Mouse (Mus musculus) gastrocnemius, postnatal 14 days (tissue): ENCODE results near the gene Il12a. TPM values are rescaled to one million over a fixed set of nuclear protein-coding genes. Genes with fewer than 3 reads are reported as not detected.
A peak's percentile ranks its signal among the peaks of the same experiment; 100 is the strongest.

Experiments
- DNase-seq: peaks from one replicate; pipeline ENCODE4 v3.0.0; 2021; ENCODE audit warnings: mixed read lengths
- intact Hi-C: fragments of 180-260 bp; cut with DNase I; formaldehyde crosslinking; loops from one replicate; pipeline ENCODE4 v1.15.1; 2025; ENCODE audit warnings: low total_unique reads
- total RNA-seq, 2 experiments: library from RNA; stranded (reverse); gene quantifications; 2 replicates each; pipeline ENCODE4 v1.2.3; 2021

Gene Il12a
- total RNA-seq, 2 experiments from 2014 or later: 3.4 to 4.1 TPM

DNA sequence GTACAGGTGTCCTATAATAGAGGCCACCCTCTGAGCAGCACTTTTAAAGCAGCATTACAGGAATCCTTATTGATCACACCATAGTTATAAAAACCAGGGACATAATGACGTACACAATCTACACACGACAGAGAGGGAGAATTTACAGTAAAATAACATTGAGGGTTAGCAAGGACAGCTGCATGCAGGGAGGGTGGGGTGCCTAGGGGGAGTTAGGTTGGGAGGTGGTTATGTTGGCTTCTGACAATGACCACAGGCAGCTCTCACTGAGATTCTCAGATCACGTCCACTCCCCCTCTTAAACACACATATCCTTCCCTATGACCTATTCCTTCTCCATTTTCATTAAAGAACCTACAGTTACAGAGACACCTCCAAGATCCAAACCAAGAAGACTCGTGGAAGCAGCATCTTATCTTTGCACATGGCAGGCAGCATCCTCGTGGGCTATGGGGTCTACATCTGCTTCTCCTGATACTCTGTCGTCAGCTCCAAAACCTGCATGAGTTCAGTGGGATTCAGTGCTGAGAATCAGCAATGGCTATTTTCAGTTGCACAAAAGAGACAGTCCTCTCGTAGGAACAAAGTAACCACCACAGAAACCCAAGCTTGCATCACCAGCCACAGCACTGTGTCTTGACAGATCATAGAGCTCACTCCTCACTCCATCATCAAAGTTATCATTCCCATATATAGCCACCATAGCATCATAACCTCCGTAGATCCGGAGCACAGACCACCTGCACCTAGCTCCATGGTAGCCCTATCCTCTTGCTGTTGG, 11.4 kb upstream of the Il12a start:
- intact Hi-C loops: no loop called here
- DNase-seq: no peak

DNA sequence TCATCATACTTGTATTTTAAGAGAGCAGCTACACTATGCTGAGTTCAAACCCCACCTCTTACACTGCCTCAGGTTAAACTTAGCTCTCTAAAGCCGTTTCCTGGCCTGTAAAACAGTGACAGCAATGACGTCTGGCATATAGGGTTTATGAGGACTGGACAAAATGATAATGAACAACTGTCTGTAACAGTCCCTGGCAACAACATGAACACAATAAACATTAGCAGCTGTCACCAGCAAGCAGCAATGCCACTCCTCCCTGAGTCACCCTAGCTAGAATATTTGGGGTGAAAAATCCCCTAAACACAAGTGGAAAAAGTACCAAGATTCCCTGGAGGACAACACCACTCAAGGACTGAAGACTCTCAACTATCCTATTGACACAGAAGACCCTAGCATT, 6.9 kb upstream of the Il12a start:
- DNase-seq: no peak
- intact Hi-C loops: no loop called here

DNA sequence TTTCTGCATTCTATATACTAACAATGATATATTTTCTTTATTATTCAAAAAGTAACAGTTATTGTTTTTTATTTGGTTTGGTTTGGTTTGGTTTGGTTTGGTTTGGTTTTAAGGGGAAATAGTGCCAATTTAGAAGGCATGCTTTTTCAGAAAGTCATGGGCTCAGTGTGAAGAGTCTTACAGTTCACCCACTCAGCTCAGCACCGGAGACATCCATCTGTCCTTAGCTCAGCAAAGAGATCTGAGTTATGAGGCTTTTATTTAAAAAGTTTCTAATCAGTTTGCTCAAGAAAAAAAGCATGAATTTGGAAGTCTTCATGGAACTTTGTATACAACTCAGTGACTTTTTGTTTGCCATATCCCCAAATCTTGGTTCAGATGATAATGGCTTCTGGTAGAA, 6.2 kb upstream of the Il12a start:
- intact Hi-C loops: no loop called here
- no peak for DNase-seq

DNA sequence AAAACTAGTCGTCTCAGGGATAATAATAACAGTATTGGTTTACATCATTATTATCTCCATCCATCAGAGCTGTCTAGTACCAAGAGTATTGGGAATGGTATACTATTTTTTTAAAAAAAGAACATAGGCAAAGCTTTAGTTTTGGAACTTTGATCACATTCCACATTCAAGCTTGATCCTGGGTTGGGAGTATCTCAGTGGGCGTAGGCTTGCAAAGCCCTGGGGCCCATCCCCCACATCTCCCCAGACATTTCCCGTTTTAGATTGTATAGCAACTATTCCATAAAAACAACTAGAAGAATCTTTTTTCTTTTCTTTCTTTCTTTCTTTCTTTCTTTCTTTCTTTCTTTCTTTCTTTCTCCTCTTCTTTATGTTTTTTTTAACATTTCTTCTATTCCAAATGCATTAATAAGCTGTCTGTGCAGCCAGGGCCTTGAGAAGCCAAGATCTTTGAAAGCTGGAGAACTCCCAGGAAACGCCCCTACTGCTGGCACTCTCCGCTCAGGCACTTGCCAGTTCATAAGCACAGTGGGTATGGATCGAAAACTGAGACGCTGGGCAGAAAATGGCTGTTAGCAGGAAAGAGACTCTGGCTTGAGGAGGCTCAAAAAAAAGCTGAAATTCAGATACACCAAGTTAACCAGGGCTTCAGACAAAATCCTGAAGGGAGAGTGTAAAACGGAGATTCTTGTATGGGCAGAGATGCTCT, 3.4 kb upstream of the Il12a start:
- intact Hi-C loops: no loop called here
- no peak for DNase-seq

DNA sequence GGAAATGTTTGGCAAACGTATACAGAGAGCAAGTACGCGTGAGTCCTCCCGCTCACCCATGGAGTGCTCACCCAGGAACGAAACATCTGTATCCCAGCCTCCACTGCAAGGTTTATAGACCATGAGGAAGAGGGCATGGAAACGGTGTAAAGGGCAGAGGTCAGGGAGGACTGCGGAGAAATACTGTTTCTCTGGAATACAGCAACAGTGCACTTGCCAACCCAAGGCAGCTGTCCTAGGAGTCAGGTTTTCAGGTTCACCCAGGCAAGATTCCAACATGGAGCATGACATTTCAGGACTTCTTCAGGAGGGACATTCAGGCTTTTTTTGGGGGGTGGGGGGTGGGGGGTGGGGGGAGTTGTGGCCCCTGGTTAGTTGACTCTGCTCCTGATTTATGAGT, 1.1 kb upstream of the Il12a start:
- intact Hi-C loops: no loop called here
- no peak for DNase-seq

DNA sequence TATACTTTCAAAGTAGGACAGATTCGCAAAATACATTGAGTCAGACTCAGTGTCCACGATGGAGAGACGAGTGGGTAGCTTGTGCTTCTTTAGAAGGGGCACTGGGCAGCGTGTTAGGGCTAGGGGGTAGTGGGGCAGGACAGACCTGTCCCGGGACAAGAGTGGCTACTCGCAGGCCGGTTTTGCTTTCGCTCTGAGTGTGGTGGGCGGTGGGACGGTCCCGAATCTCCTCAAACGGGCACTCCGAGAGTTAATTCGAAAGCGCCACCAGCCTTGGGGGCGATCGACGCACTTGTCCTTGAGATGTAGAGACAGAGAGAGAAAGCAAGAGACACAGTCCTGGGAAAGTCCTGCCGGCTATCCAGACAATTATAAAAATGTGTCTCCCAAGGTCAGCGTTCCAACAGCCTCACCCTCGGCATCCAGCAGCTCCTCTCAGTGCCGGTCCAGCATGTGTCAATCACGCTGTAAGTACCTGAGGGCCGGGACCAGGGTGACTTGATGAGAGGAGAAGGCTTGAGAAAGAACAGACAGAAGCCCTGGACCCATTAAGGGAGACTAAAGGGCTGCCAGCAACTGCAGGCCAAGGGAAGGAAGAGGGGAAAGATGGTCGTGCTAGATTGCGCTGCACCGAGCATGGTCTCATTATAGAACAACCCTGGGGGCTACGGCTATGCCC, 795 bp downstream of the Il12a start:
- no peak for DNase-seq
- intact Hi-C loops: no loop called here

DNA sequence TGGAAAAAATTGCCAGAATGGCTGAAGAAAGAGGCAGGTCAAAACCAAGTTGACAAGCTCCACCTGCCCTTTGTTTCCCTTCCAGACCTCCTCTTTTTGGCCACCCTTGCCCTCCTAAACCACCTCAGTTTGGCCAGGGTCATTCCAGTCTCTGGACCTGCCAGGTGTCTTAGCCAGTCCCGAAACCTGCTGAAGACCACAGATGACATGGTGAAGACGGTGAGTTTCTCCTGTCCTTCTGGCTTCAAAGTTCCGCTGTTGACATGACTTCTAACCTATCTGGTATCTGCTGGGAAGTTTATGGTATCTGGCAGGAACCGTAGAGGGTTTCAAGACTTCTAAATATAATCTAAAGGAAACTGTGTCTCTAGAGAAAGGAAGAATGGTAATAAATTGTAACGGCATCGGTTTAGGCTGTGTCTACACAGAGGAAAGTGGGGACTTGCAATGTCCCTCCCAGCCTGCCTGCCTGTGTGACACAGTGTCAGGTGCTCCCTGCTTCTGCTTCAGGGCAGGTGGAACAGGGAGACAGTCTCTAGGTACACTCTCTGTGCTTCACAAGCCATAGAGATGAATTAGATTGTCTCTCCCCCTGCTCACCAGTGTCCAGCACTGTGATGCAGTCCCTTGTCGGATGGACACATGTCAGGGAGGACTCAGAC, 1.6 kb downstream of the Il12a start:
- intact Hi-C loops: no loop called here

DNA sequence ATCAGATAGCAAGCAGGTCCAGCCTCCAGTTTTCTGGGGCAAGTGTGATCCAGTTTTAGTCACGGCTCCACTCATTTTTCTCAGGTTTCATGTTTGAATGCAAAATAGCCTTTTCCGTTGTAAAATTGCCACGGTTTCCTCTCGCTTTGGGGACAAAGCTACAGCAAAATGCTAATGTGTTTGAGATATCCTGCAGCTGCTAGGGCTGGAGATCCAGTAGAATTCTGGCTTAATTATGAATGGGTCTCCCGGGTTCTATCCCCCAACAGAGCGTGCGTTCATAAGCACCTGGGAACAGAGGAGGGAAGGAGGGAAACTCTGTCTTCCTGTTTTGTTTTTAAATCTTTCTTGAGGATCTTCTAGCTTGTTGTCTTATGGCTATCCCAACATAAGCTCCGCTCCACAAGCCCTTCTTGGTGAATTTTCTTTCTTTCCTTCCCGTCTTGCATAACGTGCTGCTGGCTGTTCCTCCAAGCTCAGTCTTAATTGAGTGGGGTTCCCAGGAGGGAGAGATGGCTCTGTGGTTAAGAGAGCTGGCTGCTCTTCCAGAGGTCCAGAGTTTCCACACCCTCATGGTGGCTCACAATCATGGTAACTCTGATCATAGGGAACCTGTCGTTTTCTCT, 2.3 kb downstream of the Il12a start:
- peak; percentile 18 for DNase-seq
- intact Hi-C loops: no loop called here

More for the DNA sequence above, 1.6 kb downstream of the Il12a start:
- DNase-seq: no peak

DNA sequence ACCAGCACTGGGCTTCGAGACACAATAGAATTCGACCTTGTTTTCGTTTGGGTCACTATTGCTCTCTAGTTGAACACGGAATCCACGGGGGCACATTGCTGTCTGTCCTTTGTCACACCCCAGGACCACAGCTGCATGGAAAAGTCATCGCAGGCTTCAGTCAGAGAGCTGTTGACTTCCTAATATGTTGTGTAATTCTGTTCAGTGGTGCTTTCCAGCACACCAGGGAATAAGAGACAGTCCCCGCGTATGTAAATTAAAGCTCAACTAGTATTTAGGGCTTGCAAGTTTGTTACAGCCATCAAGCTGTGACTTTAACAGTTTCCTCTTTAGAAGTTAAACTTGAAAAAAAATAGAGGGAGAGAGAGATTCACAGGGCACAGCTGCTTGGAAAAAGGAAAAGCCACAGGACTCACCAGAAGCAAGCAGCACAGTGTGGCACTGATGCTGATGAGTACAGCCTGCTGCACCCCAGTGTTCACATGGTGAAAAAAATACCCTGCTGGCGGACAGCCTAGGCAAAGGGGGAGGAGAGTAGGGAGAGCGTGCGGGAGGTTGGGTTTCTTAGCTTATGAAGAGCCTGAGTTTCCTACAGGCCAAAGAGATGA, 3.1 kb downstream of the Il12a start:
- DNase-seq: peak; percentile 87
- intact Hi-C loops: no loop called here

DNA sequence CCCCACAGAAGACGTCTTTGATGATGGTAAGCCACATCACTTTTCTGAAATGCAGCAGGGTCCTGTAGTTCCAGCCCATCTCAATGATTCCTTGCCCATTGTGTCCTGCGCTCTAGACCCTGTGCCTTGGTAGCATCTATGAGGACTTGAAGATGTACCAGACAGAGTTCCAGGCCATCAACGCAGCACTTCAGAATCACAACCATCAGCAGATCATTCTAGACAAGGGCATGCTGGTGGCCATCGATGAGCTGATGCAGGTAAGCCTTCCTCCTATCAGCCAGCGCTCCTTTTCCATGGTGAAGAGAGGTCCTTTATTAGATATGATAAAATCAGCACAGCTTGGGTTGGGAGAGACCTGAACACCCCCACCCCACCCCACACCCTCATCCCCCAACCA, 4.9 kb downstream of the Il12a start:
- DNase-seq: no peak
- intact Hi-C loops: no loop called here

DNA sequence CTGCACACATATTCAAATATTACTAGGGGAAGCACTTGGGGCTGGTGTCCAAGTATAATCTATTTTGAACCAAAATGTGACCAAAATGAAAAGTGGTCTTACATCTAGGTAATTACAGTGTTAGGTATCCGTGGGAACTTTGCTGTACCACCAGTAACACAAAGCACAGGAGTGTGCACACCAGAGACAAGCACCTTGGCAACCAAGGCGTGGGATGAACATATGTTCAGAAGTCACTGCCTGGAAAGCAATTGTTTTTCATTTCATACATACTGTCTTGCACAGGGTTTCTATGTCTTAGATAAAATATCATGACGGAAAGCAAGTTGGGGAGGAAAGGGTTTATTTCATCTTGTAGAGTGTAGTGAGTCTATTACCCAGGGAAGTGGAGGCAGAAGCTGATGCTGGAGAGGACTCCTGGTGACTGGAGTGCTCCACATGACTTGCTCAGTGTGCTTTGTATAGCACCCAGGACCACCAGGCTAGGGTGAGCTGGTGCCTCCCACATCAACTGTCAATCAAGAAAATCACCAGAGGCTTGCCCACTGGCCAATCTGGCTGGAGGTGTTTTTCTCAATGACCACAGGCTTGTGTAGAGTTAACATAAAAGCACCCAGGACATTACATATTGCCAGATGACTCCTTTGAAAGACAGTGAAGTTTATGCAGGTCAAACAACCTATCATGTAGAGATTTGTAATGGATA, 6.2 kb downstream of the Il12a start:
- intact Hi-C loops: no loop called here

DNA sequence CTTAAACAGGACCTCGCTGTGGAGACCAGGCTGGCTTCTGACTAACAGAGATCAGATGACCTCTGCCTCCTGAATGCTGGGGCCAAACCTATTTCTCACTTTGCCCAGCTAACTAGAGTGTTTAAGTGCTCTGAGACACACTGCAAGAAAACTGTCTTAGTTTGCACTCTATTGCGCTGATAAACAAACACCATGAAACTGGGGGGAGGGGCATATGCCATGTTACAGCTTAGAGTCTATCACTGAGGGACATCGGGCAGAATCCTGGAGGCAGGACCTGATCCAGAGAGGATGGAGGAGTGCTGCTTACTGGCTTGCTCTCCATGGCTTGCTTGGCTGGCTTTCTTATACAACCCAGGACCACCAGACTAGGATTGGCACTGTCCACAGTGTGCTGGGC, 8.2 kb downstream of the Il12a start:
- intact Hi-C loops: no loop called here
- DNase-seq: no peak

More for the DNA sequence above, 6.2 kb downstream of the Il12a start:
- no peak for DNase-seq

DNA sequence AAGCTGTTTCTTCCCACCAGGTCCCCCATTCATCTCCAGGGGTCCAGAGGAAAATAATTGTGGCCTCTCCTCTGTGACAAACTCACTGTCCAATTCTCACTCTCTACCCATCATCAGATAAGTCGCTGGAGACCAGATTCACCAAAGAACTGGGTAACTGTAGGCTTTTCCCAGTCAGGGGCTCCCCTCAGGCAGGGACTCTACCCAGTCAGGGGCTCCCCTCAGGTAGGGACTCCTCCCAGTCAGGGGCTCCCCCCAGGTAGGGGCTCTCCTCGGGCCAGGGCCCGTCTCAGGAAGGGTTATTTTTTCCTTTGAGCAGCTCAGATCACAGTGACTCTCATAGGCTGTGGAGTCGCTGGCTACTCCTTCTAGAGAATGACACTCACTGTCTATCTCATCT, 9.6 kb downstream of the Il12a start:
- no peak for DNase-seq
- intact Hi-C loops: no loop called here

DNA sequence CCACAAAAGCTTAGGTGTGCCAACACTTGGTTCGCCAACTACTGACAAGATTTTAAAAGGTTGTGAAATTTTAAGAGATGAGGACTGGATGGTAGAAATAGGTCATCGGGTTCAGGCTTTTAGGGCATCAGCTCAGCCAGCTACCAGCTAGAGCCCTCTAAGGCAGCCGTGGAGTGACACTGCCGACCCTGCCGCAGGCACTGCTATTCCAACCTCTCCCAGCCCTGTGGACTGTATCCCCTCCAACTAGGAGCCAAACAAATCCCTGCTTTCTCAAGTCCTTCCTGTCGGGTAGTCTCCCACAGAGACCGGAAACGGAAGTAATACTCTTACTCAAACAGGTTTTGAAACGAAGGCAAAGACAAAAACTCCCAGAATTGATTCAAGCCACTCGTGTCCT, 15.9 kb downstream of the Il12a start:
- no peak for DNase-seq
- intact Hi-C loops: loop anchor here (5.0 kb wide), 1 partner anchor 144 kb away; no protein-coding TSS in a partner anchor

DNA sequence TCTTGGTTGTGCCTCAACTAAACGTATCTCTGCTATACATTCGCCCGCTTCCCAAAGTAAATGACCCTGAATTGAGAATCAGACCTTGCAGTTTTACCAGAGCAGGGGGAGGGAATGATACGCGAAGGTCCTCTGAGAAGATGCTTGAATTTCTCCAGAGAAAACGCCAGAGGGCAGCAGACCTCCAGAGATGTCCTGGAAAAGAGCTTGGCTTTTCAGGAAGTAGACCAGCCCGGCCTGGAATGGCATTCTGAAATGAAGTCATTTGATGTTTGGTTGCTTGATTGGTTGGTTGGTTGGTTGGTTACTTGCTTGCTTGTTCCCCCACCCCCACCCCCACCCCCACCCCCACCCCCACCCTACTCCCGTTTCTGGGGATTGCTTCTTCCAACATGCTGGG, 17.8 kb downstream of the Il12a start:
- intact Hi-C loops: loop anchor here (2.0 to 5.0 kb wide), 2 partner anchors 61 to 146 kb away; no protein-coding TSS in a partner anchor
- DNase-seq: peak; percentile 57

DNA sequence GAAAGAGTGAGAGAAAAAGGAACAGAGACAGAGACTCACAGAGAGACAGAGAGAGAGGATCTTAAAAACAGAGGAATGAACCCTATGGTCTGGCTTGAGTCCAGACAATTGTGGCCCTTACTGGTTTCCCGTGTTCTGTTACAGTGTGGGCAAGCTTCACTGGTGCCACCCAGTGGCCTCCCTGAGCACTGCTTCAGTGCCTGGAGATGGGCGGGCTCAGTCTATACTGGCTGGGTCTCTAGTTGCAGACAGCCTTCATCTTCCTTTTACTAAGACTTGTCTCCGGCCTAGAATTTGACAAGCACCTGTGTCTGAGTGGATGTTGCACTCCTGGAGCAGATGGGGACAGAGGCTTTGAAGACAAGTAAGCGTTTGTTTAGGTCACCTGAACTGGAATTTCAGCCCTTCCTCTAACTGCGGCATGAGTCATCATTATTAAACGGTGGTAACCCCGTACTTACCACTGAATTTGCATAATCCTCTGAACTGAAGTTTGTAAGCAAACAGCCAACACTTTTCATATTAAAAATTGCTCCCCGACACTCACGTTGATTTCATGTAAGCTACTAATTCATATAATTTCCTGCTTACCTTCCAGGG, 18.9 kb downstream of the Il12a start:
- peak; percentile 57 for DNase-seq
- intact Hi-C loops: loop anchor here (2.0 to 5.0 kb wide), 2 partner anchors 62 to 147 kb away; no protein-coding TSS in a partner anchor

DNA sequence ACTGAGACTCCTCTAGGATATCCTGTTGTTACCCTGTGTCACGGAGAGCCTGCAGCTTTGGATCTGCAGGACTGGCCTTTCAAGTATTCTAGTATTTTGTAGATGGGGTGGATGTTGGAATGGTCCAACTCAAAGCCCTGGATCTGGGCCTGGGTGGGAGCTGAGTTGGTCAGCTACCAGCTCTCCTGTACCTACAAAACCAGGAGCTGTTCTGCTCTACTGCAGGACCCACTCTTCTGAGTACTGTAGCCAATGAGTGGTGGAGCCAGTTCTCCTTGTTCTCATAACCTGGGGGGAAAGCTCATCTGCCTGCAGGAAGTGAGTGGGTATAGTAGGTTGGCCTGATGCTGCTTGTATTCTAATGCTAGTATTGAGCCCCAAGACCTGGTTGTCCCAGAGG, 20.0 kb downstream of the Il12a start:
- DNase-seq: no peak
- intact Hi-C loops: loop anchor here (5.0 to 10.0 kb wide), 2 partner anchors 93 to 656 kb away; no protein-coding TSS in a partner anchor

DNA sequence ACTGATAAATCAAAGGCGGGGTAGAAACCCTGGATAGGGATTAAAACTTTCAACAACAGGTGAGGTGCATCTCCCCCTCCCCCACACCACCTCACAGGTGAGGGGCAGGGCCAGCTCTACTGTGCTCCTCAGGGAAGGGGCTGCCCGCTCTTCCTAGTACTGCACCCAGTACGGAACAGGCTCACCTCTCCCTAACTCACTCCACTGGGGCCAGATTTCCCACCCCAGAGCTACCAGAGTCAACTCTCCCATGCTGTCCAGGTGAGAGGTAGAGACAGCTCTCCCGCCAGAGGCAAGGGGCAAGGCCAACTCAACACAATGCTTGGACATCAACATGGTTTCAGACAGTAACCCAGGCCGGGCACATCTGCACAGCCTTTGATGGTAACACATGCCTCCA, 21.1 kb downstream of the Il12a start:
- no peak for DNase-seq
- intact Hi-C loops: loop anchor here (5.0 to 10.0 kb wide), 2 partner anchors 94 to 657 kb away; no protein-coding TSS in a partner anchor
